Mouse (Mus musculus) heart, postnatal 0 days (tissue): ENCODE results near the gene Nebl.

Source experiments
- CTCF ChIP-seq: IDR thresholded peaks from 2 replicates; pipeline ENCODE4 v1.5.1; 2016; ENCODE audit warnings: antibody characterized with exemption, control low read depth, low read depth
- EP300 ChIP-seq: IDR thresholded peaks from 2 replicates; pipeline ENCODE4 v1.6.1; 2016; ENCODE audit warnings: antibody characterized with exemption, low read depth

DNA sequence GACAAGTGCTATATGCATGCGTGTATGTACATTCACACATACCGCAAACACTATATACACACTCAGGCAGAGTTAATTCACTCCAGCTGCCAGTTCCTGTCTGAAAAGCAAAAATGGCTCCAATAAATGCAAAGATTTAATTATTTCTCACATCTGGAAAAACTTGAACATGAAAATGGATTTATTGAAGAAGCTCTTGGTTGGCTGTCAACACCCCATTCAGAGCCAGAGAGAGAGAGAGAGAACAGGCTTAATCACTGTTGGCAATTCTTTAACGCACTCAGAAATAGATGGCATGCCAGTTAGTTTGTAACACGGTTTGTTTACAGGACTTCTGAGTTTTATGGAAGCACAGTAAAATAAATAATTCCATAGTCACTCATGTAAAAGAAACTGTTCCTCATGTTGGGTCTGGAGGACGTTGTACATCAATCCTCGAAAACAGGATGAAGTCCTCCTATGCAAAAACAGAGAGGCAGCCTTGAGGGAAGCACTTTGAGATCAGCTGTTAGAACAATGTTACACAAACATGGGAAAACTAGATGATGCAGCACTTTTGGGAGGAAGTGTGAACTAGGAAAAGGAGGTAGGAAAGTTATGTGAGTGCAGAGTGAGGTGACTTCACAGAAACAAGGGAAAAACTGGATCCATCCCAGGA lies 265.6 kb downstream of the Nebl start:
- TF ChIP-seq CTCF: no peak
- TF ChIP-seq EP300: no peak
